Mouse (Mus musculus) heart, postnatal 0 days (tissue): ENCODE results near the gene Glb1l. TPM values are rescaled to one million over a fixed set of nuclear protein-coding genes. Genes with fewer than 3 reads are reported as not detected.

ENCODE experiments used
- ATAC-seq: fragments of 200-750 bp; cut with Nextera tagmentation; 2 replicates; pipeline ENCODE4 v1.8.0; 2017; ENCODE audit warnings: low read depth, moderate number of reproducible peaks, moderate library complexity; ENCODE audit not compliant: insufficient read depth
- DNase-seq: peaks from one replicate; pipeline ENCODE4 v3.0.0-alpha.2; 2016; ENCODE audit warnings: low spot score
- H3K27ac ChIP-seq: fragments of 300-500 bp; sonication (generic); 2 replicates; pipeline ENCODE4 v1.5.1; 2014; ENCODE audit warnings: low read depth, mild to moderate bottlenecking
- H3K27me3 ChIP-seq: fragments of 300-500 bp; sonication (generic); 2 replicates; pipeline ENCODE4 v1.6.1; 2014; ENCODE audit warnings: low read length, mixed read lengths; ENCODE audit not compliant: control insufficient read depth, insufficient read depth
- H3K36me3 ChIP-seq: fragments of 300-500 bp; sonication (generic); replicated peaks from 2 replicates; pipeline ENCODE4 v1.6.1; 2014; ENCODE audit warnings: low read length, mixed read lengths; ENCODE audit not compliant: control insufficient read depth, insufficient read depth
- H3K4me1 ChIP-seq: fragments of 300-500 bp; sonication (generic); 2 replicates; pipeline ENCODE4 v1.6.1; 2014; ENCODE audit warnings: antibody characterized with exemption; ENCODE audit not compliant: control insufficient read depth, insufficient read depth
- H3K4me2 ChIP-seq: fragments of 300-500 bp; sonication (generic); 2 replicates; pipeline ENCODE4 v1.6.1; 2014; ENCODE audit warnings: low read depth, mild to moderate bottlenecking, low read length, moderate library complexity
- H3K4me3 ChIP-seq: fragments of 300-500 bp; sonication (generic); 2 replicates; pipeline ENCODE4 v1.5.1; 2014; ENCODE audit warnings: low read depth, low read length
- H3K9ac ChIP-seq: fragments of 300-500 bp; sonication (generic); replicated peaks from 2 replicates; pipeline ENCODE4 v1.6.1; 2014; ENCODE audit warnings: low read depth, low read length, mixed read lengths
- H3K9me3 ChIP-seq: fragments of 300-500 bp; sonication (generic); replicated peaks from 2 replicates; pipeline ENCODE4 v1.6.1; 2016; ENCODE audit warnings: low read length; ENCODE audit not compliant: control insufficient read depth
- CTCF ChIP-seq: IDR thresholded peaks from 2 replicates; pipeline ENCODE4 v1.5.1; 2016; ENCODE audit warnings: antibody characterized with exemption, control low read depth, low read depth
- EP300 ChIP-seq: IDR thresholded peaks from 2 replicates; pipeline ENCODE4 v1.6.1; 2016; ENCODE audit warnings: antibody characterized with exemption, low read depth
- WGBS: fragments of 180-500 bp; shearing (Covaris S2); extraction: QIAGEN DNeasy Blood & Tissue Kit; methylation state at CpG from one replicate; pipeline ENCODE4 v1.1.7; 2014; 5-methylcytosine and 5-hydroxymethylcytosine counted together
- polyA plus RNA-seq: library from polyadenylated mRNA; unstranded; fragments of >200 nt; fragmentation: Nextera tagmentation; extraction: Ambion mirVana; gene quantifications from 2 replicates; pipeline ENCODE4 v1.2.1, GENCODE M21; 2015
- total RNA-seq: library from RNA; depleted of rRNA; stranded (reverse); fragments of >200 nt; gene quantifications from 2 replicates; pipeline ENCODE4 v1.2.3, GENCODE M21; 2014; ENCODE audit warnings: low replicate concordance

Gene Glb1l
- total and polyA plus RNA-seq, 2 experiments from 2014 or later: 3.6 to 9.8 TPM

GRCm38 (mm10) chr1:75227653-75228052 lies 17.0 kb upstream of the Glb1l start:
- TF ChIP-seq CTCF (no peak), EP300 (no peak)
- Histone ChIP-seq H3K36me3 (no peaks in the 10 kb centered on the region), H3K4me1 (peaks cover 10% of the 10 kb centered on the region; the same call in 1 of the 2 replicates), H3K9me3 (no peaks in the 10 kb centered on the region), H3K4me3 (no peak overlapping the region), H3K4me2 (no peak overlapping the region), H3K27me3 (no peaks in the 10 kb centered on the region), H3K9ac (no peak overlapping the region), H3K27ac (no peak overlapping the region)
- ATAC-seq: no peak
- WGBS: 66% methylated on average over 1 of the region's 1 CpGs
- DNase-seq: no peak

GRCm38 (mm10) chr1:75226138-75226537 lies 15.5 kb upstream of the Glb1l start:
- ATAC-seq (no peak), DNase-seq (no peak)
- TF ChIP-seq EP300 (no peak), CTCF (no peak)
- no peak overlapping the region for H3K27ac ChIP-seq
- H3K9ac ChIP-seq: no peak overlapping the region
- no peaks in the 10 kb centered on the region for H3K36me3 ChIP-seq
- no peaks in the 10 kb centered on the region for H3K9me3 ChIP-seq
- H3K4me2 ChIP-seq: no peak overlapping the region
- WGBS: 50% methylated on average over 2 of the region's 2 CpGs
- no peak overlapping the region for H3K4me3 ChIP-seq
- no peaks in the 10 kb centered on the region for H3K27me3 ChIP-seq
- peaks cover 10% of the 10 kb centered on the region; the same call in 1 of the 2 replicates for H3K4me1 ChIP-seq

GRCm38 (mm10) chr1:75225473-75225872 lies 14.9 kb upstream of the Glb1l start:
- Histone ChIP-seq H3K27ac (no peak overlapping the region), H3K36me3 (no peaks in the 10 kb centered on the region), H3K9me3 (no peaks in the 10 kb centered on the region), H3K27me3 (peaks cover 6% of the 10 kb centered on the region; the same call in 1 of the 2 replicates), H3K4me3 (no peak overlapping the region), H3K4me2 (no peak overlapping the region), H3K9ac (no peak overlapping the region), H3K4me1 (peaks cover 10% of the 10 kb centered on the region; the same call in 1 of the 2 replicates)
- WGBS: 26% methylated on average over 3 of the region's 3 CpGs
- no peak for TF ChIP-seq EP300
- no peak for TF ChIP-seq CTCF
- DNase-seq: no peak
- ATAC-seq: no peak

- no peak for ATAC-seq
- 48% methylated on average over 6 of the region's 6 CpGs for WGBS
- no peaks in the 10 kb centered on the region for H3K36me3 ChIP-seq
- H3K4me3 ChIP-seq: no peak overlapping the region
- H3K9ac ChIP-seq: no peak overlapping the region
- no peak overlapping the region for H3K4me2 ChIP-seq
- no peak for DNase-seq
- no peak overlapping the region for H3K27ac ChIP-seq
- H3K4me1 ChIP-seq: peaks cover 14% of the 10 kb centered on the region; the same call in 1 of the 2 replicates
- TF ChIP-seq EP300 (no peak), CTCF (no peak)
- H3K9me3 ChIP-seq: no peaks in the 10 kb centered on the region
- peaks cover 18% of the 10 kb centered on the region; the same call in 1 of the 2 replicates for H3K27me3 ChIP-seq
These were observed 12.9 kb upstream of the Glb1l start for GRCm38 (mm10) chr1:75223532-75223931.

GRCm38 (mm10) chr1:75222926-75223325 lies 12.3 kb upstream of the Glb1l start:
- no peak for ATAC-seq
- H3K4me3 ChIP-seq: no peak overlapping the region
- H3K9me3 ChIP-seq: no peaks in the 10 kb centered on the region
- no peak for DNase-seq
- H3K4me2 ChIP-seq: no peak overlapping the region
- peaks cover 14% of the 10 kb centered on the region; the same call in 1 of the 2 replicates for H3K4me1 ChIP-seq
- no peak overlapping the region for H3K9ac ChIP-seq
- H3K27me3 ChIP-seq: peaks cover 18% of the 10 kb centered on the region; the same call in 1 of the 2 replicates
- no peaks in the 10 kb centered on the region for H3K36me3 ChIP-seq
- no peak overlapping the region for H3K27ac ChIP-seq
- 65% methylated on average over 6 of the region's 6 CpGs for WGBS
- TF ChIP-seq CTCF (no peak), EP300 (no peak)

GRCm38 (mm10) chr1:75221538-75221937 lies 10.9 kb upstream of the Glb1l start:
- WGBS: 74% methylated on average over 3 of the region's 3 CpGs
- peaks cover 18% of the 10 kb centered on the region; the same call in 1 of the 2 replicates for H3K27me3 ChIP-seq
- TF ChIP-seq CTCF (no peak), EP300 (no peak)

More at GRCm38 (mm10) chr1:75221538-75221937, 10.9 kb upstream of the Glb1l start:
- ATAC-seq (no peak), DNase-seq (no peak)
- no peaks in the 10 kb centered on the region for H3K9me3 ChIP-seq
- H3K36me3 ChIP-seq: 0 out of 2 replicates have a peak, but pooled peaks cover 3% of the 10 kb centered on the region
- no peak overlapping the region for H3K9ac ChIP-seq
- H3K4me3 ChIP-seq: no peak overlapping the region
- H3K4me1 ChIP-seq: peaks cover 19% of the 10 kb centered on the region
- no peak overlapping the region for H3K27ac ChIP-seq
- H3K4me2 ChIP-seq: no peak overlapping the region
